Mouse (Mus musculus) hematopoietic stem cell, adult 5-6 weeks (primary cell): ENCODE results near the gene Usp37. TPM values are rescaled to one million over a fixed set of nuclear protein-coding genes. Genes with fewer than 3 reads are reported as not detected.

ENCODE experiments used
- ATAC-seq, 2 experiments: fragments of 125-278 bp in 1 of 2; replicated peaks in 1 of 2; 2 replicates each; pipeline ENCODE4 v1.8.0; 2016 to 2017; ENCODE audit warnings: inconsistent platforms in 2 of 2, mild to moderate bottlenecking in 2 of 2, moderate number of reproducible peaks in 2 of 2, low read depth in 1 of 2, moderate TSS enrichment in 1 of 2; ENCODE audit not compliant: low FRiP score in 2 of 2, poor library complexity in 2 of 2, severe bottlenecking in 2 of 2, insufficient read depth in 1 of 2, low TSS enrichment in 1 of 2
- total RNA-seq: library from RNA; stranded (forward); fragments of 172-1452, 232-1000 nt; gene quantifications from 2 replicates; pipeline ENCODE4 v1.2.3, GENCODE M21; 2017

Gene Usp37
- total RNA-seq, 1 experiment from 2014 or later, result 63.0 TPM

- ATAC-seq, result peak; percentile 30 to 47
Observed at GRCm38 (mm10) chr1:74390924-74391748, 152.9 kb downstream of the Usp37 start, which contains the start of gene Ctdsp1. TSS of gene Ctdsp1 (plus strand) at chr1:74391509.

GRCm38 (mm10) chr1:74390287-74390906 lies 153.7 kb downstream of the Usp37 start:
- ATAC-seq, result no peak

DNA sequence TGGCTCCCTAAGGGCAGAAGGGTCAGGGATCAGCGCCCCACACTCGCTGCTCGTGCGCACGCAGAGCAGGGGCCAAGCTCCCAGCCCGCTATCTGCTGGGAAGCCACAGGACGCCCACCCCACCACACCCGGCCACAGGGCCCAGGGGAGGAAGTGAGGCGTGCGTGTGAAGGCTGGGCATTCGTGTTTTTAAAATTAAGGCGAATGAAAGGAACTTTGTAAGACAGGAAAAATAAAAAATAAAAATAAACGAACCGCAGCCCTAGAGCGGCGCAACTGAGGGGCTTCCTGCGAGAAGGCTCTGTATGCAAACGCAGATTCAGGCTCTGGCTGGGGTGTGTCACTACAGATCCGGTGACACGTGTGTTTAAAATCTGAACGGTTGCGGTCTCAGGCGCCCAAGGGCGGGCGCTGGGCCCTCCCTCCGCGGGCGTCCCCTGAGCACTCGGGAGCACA lies 154.2 kb downstream of the Usp37 start:
- ATAC-seq, result peak; percentile 33 to 36

GRCm38 (mm10) chr1:74388398-74388920 lies 155.6 kb downstream of the Usp37 start:
- no peak for ATAC-seq

DNA sequence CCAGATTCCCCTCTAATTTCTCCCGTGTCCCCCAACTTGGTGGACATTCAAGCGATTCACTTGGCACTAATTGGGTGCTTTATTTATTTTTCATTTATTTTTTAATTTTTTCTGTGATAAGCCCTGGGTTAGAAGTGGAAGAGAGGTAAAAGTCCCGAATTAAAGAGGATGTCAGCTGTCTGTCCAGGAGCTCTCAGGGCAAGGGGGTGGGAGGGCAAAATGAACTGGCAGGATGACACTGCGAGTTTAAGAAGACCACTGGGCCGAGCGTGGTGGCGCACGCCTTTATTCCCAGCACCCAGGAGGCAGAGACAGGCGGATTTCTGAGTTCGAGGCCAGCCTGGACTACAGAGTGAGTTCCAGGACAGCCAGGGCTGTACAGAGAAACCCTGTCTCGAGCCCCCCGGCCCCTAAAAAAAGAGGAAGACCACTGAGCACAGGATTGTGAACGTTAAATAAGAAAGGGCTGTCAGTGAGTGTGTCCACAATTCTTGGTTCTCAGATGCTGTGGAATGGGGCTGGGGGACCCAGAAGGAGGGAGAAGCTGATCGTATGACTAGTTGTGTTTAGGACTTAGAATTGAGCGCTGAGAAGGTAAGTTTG lies 156.6 kb downstream of the Usp37 start:
- no peak for ATAC-seq

DNA sequence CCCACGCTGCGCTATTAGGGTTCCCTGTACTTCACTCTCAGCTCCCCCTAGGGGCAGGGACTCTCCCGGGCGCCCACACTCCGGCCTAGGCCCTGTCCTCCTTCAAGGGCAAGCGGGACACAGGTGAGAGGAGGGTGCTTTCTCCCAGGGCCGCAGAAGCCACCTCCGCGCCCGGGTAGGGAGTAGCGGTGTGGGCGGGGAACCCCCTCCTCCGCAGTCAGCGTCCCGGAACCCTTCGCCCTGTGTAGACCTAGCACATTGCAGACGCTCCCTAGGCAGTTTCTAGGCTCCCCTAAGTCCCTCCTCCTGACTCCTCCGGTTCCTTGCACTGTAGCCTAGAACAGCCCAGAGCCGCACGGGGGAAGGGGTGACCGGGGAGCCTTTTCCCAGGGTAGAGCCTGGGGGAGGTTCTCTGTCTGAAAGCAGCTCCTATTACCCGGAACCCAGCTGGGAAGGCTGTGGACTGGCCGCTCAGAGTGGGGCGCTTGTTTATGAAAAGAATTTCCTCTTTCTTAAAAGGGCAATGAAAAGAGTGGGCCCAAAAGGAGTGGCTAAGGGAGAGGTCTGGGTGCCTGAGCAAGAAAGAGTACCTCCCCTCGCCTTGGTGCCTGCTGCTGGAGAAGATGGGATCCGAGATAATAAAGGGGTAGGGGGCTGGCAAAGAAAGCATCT lies 157.2 kb downstream of the Usp37 start:
- ATAC-seq, result peak; percentile 62 to 69

- ATAC-seq, result no peak
Observed at GRCm38 (mm10) chr1:74386363-74386713, 157.7 kb downstream of the Usp37 start.

GRCm38 (mm10) chr1:74385531-74385930 lies 158.6 kb downstream of the Usp37 start:
- no peak for ATAC-seq

Other genes starting within 250 kb of the Usp37 start
- 29.9 and 36.7 TPM in 2 replicates for gene Tmbim1, start 238.7 kb downstream of the Usp37 start, total RNA-seq
- 1.3 TPM in 1 of 2 replicates, not detected in the other for gene Catip, start 182.2 kb downstream of the Usp37 start, total RNA-seq
- 3.2 TPM in 1 of 2 replicates, not detected in the other for gene Slc11a1, start 169.1 kb downstream of the Usp37 start, total RNA-seq
- 38.1 and 40.0 TPM in 2 replicates for gene Ctdsp1, start 152.8 kb downstream of the Usp37 start, total RNA-seq
- gene Vil1, start 134.9 kb downstream of the Usp37 start, total RNA-seq, result 0.55 TPM in 1 of 2 replicates, not detected in the other
- 73.4 and 82.5 TPM in 2 replicates for gene Cnot9, start 38.2 kb downstream of the Usp37 start, total RNA-seq
- not detected in 2 replicates for gene Plcd4, start 1.4 kb downstream of the Usp37 start, total RNA-seq
- 10.2 and 18.1 TPM in 2 replicates for gene Zfp142, start 44.0 kb upstream of the Usp37 start, total RNA-seq
- 14.9 and 25.4 TPM in 2 replicates for gene Bcs1l, start 44.0 kb upstream of the Usp37 start, total RNA-seq
- gene Rnf25, start 57.1 kb upstream of the Usp37 start, total RNA-seq, result 33.0 and 39.7 TPM in 2 replicates
- 0.15 and 0.25 TPM in 2 replicates for gene Stk36, start 57.2 kb upstream of the Usp37 start, total RNA-seq
- gene Ttll4, start 117.5 kb upstream of the Usp37 start, total RNA-seq, result 23.8 and 25.6 TPM in 2 replicates
- gene Cyp27a1, start 169.3 kb upstream of the Usp37 start, total RNA-seq, result 4.9 and 5.3 TPM in 2 replicates
- not detected in 2 replicates for gene Prkag3, start 204.9 kb upstream of the Usp37 start, total RNA-seq
- gene Wnt6, start 227.6 kb upstream of the Usp37 start, total RNA-seq, result not detected in 2 replicates
- not detected in 2 replicates for gene Wnt10a, start 247.2 kb upstream of the Usp37 start, total RNA-seq